Mouse (Mus musculus): ENCODE results near the gene Cpz. TPM values are rescaled to one million over a fixed set of nuclear protein-coding genes. Genes with fewer than 3 reads are reported as not detected.

The Cpz gene
- polyA plus RNA-seq, 1 experiment from 2014 or later = 10.5 TPM

DNA sequence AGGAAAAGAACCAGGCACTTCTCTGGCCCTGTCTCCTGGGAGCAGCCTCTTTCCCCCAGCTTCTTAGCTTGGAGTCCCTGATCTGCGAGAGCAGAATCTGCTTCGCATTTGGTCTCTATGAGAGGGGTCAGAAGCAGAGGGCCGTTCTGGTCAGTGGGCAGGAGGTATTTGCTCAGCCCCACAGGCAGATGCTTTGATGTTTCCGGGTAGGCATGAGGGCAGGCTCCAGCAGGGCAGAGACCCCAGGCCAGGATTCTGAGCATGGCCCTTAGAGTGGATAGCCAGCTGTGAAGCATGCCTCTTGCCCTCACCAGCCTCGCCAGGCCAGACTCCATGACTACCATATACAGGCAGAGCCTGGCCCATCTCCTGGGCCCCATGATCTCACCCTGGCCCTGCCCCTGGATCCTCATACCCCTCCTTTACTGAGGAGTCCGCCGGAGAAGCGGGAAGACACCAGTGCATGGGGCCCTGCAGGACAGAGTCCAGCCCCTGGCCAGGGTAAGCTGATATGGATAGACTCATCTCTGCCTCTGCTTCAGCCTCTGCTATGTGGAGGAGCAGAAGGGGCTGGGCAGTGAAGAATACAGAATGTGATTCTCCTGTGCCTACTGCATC lies 30.6 kb downstream of the Cpz start:
- ATAC-seq (ENCODE audit: low FRiP score, low TSS enrichment) = no peak

DNA sequence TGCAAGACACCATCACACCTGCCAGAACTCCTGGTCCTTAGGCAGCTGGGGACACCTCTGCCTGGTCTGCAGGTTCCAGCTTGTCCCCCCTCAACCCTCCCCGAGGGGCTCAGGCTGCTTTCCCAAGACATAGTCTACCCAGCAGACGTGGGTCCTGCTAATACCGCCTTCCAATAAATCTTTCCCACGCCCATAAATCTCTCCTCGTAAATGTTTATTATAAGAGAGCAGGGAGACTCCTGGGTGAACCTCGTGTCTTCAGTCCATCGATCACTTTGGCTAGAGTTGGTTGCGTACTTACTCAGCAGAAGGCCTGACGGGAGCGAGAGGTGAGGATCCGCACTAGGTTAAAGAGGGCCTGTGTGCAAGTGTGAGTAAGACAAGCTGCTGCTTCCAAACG lies 31.7 kb downstream of the Cpz start:
- WGBS = 39% methylated on average over 12 of the region's 12 CpGs
- H3K4me2 ChIP-seq (replicated peaks; ENCODE audit: low read depth) = no peak overlapping the region
- no peaks in the 10 kb centered on the region for H3K36me3 ChIP-seq (ENCODE audit: control insufficient read depth, insufficient read depth, low read length)
- H3K27me3 ChIP-seq (ENCODE audit: control insufficient read depth, insufficient read depth, low read length) = no peaks in the 10 kb centered on the region
- H3K9ac ChIP-seq (ENCODE audit: low read length) = no peak overlapping the region
- H3K4me3 ChIP-seq (ENCODE audit: low read depth, low read length) = no peak overlapping the region
- no peaks in the 10 kb centered on the region for H3K4me1 ChIP-seq (replicated peaks; ENCODE audit: control insufficient read depth, insufficient read depth)
- ATAC-seq (ENCODE audit: low FRiP score, low TSS enrichment) = no peak
- H3K27ac ChIP-seq (replicated peaks) = no peak overlapping the region
- H3K9me3 ChIP-seq (ENCODE audit: control insufficient read depth, low read length) = no peaks in the 10 kb centered on the region
- no peak for DNase-seq (ENCODE audit: low spot score)
- TF ChIP-seq EP300 (optimal IDR thresholded peaks at IDR 0.05) (no peak), CTCF (IDR thresholded peaks at IDR 0.05; ENCODE audit: low read depth) (no peak)

More for the DNA sequence above, 30.6 kb downstream of the Cpz start:
- no peak for DNase-seq (ENCODE audit: low spot score)
- no peaks in the 10 kb centered on the region for H3K27me3 ChIP-seq (ENCODE audit: control insufficient read depth, insufficient read depth, low read length)
- H3K9ac ChIP-seq (ENCODE audit: low read length) = no peak overlapping the region
- H3K4me2 ChIP-seq (replicated peaks; ENCODE audit: low read depth) = no peak overlapping the region
- no peaks in the 10 kb centered on the region for H3K36me3 ChIP-seq (ENCODE audit: control insufficient read depth, insufficient read depth, low read length)
- no peaks in the 10 kb centered on the region for H3K4me1 ChIP-seq (replicated peaks; ENCODE audit: control insufficient read depth, insufficient read depth)
- no peak overlapping the region for H3K4me3 ChIP-seq (ENCODE audit: low read depth, low read length)
- 40% methylated on average over 8 of the region's 8 CpGs for WGBS
- no peak overlapping the region for H3K27ac ChIP-seq (replicated peaks)
- TF ChIP-seq CTCF (IDR thresholded peaks at IDR 0.05; ENCODE audit: low read depth) = no peak
- TF ChIP-seq EP300 (optimal IDR thresholded peaks at IDR 0.05) = no peak
- H3K9me3 ChIP-seq (ENCODE audit: control insufficient read depth, low read length) = no peaks in the 10 kb centered on the region

DNA sequence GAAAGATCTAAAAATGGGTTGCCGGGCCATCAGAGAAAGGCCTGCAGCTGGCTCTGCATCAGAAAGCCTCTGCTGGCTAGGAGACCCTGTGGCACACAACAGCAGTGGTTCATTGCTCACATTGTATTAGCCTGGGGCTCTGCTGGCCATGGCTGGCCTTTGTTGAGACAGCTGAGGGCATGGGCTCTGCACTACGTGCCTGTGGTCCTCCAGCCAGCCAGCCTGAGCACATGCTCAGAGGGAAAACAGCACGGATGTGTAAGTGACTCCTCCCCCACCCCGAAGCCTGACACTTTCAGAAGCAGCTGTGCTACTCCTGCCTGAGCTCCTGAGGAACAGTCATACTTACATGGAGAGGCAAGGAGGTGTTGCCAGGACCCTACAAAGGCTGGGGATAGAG lies 46.0 kb downstream of the Cpz start:
- no peaks in the 10 kb centered on the region for H3K27me3 ChIP-seq (ENCODE audit: control insufficient read depth, insufficient read depth, low read length)
- ATAC-seq (ENCODE audit: low FRiP score, low TSS enrichment) (no peak; the same call in 1 of the 2 replicates), DNase-seq (ENCODE audit: low spot score) (no peak)
- no peak overlapping the region for H3K27ac ChIP-seq (replicated peaks)
- WGBS = 30% methylated on average over 4 of the region's 4 CpGs
- TF ChIP-seq CTCF (IDR thresholded peaks at IDR 0.05; ENCODE audit: low read depth) (no peak), EP300 (optimal IDR thresholded peaks at IDR 0.05) (no peak)
- H3K36me3 ChIP-seq (ENCODE audit: control insufficient read depth, insufficient read depth, low read length) = no peaks in the 10 kb centered on the region
- no peak overlapping the region for H3K9ac ChIP-seq (ENCODE audit: low read length)
- no peak overlapping the region for H3K4me2 ChIP-seq (replicated peaks; ENCODE audit: low read depth)
- H3K4me1 ChIP-seq (replicated peaks; ENCODE audit: control insufficient read depth, insufficient read depth) = no peaks in the 10 kb centered on the region
- H3K4me3 ChIP-seq (ENCODE audit: low read depth, low read length) = no peak overlapping the region
- H3K9me3 ChIP-seq (ENCODE audit: control insufficient read depth, low read length) = no peaks in the 10 kb centered on the region

DNA sequence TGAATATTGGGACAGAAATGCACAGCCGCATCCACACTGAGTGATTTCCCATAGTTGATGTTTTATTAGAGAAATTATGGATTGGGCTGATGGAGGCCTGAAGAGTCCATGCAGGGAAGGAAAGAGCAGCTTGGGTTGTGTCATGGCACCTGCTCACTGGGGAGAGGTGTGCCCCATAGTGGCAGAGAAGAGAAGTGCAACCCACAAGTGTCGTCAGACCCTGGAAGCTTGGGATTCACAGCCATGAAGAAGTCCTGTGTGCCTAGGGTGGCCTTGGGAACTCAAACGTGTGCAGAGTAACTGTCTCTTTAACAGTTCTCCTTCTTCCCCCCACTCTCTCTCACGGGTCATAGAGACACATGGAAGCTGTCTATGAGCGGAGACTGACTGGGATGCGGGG lies 50.3 kb downstream of the Cpz start:
- Histone ChIP-seq H3K4me1 (replicated peaks; ENCODE audit: control insufficient read depth, insufficient read depth) (no peaks in the 10 kb centered on the region), H3K36me3 (ENCODE audit: control insufficient read depth, insufficient read depth, low read length) (no peaks in the 10 kb centered on the region), H3K27ac (replicated peaks) (no peak overlapping the region), H3K9me3 (ENCODE audit: control insufficient read depth, low read length) (no peaks in the 10 kb centered on the region), H3K4me2 (replicated peaks; ENCODE audit: low read depth) (no peak overlapping the region), H3K9ac (ENCODE audit: low read length) (no peak overlapping the region), H3K27me3 (ENCODE audit: control insufficient read depth, insufficient read depth, low read length) (no peaks in the 10 kb centered on the region), H3K4me3 (ENCODE audit: low read depth, low read length) (no peak overlapping the region)
- 39% methylated on average over 6 of the region's 6 CpGs for WGBS
- no peak for ATAC-seq (ENCODE audit: low FRiP score, low TSS enrichment)
- peak; percentile 65 for TF ChIP-seq CTCF (IDR thresholded peaks at IDR 0.05; ENCODE audit: low read depth)
- no peak for TF ChIP-seq EP300 (optimal IDR thresholded peaks at IDR 0.05)
- no peak for DNase-seq (ENCODE audit: low spot score)

DNA sequence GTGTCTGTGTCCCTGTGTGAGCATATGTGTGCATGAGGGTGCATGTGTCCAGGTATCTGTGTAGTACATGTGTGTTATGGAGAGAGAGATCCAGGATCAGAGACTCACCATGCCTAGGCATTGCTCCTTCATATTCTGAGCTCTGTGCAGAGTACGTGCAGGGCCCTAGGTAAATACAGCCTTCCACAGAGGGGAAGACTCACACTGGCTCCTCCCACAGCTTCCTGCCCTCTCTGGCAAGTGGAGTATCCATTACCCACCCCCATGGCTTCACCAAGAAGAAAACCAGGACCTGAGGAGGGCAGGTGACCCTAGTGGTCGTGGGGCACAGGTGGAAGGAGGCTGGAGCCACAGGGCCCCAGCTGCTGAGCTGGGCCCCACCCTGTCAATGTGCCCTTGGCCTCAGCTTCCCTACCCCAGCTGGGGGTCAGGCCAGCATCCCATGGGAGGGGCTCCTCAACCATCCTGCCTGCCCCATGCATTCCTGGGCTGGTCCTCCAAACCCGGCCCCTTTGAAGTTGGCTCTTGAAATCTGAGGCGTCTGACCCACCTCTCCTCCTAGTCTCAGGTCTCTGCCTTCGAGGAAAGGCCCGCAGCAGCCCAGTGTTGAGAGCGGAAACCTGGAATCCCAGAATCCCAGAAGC lies 54.5 kb downstream of the Cpz start:
- ATAC-seq (ENCODE audit: low FRiP score, low TSS enrichment) = no peak

DNA sequence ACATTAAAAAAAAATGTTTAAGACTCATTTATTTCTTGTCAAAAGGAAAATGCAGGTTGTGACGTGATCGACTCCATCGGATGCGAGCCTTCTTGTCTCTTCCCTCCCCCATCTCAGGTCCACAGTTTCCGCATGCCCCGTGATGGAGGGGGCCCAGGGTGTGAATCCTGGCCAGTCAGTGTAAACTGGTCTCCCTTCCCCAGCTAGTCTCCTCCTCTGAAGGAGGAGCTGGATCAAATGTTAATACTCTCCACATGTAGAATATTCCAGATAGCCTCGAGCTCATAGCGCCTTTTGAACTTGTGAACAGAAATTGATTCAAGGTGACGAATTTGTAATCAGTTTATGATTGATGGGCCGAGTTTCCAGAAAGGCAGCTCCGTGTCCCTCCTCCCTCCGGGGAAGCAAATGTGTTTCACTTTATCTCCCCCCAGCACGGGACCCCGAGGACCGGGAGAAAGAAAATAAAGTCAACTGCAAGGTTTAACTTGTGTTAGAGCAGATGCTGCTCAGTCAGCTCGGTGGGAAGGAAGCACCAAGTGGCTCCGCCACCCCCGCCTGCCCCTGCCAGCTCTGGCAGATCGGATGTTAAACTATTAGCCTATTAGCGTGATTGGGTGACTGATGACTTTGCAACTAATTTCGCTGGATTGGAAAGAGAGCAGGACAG lies 59.4 kb downstream of the Cpz start:
- DNase-seq (ENCODE audit: low spot score) = no peak
- Histone ChIP-seq H3K4me2 (replicated peaks; ENCODE audit: low read depth) (no peak overlapping the region), H3K27ac (replicated peaks) (no peak overlapping the region), H3K9ac (ENCODE audit: low read length) (no peak overlapping the region), H3K27me3 (ENCODE audit: control insufficient read depth, insufficient read depth, low read length) (no peaks in the 10 kb centered on the region), H3K9me3 (ENCODE audit: control insufficient read depth, low read length) (no peaks in the 10 kb centered on the region), H3K4me1 (replicated peaks; ENCODE audit: control insufficient read depth, insufficient read depth) (no peaks in the 10 kb centered on the region), H3K36me3 (ENCODE audit: control insufficient read depth, insufficient read depth, low read length) (no peaks in the 10 kb centered on the region), H3K4me3 (ENCODE audit: low read depth, low read length) (no peak overlapping the region)
- 25% methylated on average over 21 of the region's 21 CpGs for WGBS
- TF ChIP-seq EP300 (optimal IDR thresholded peaks at IDR 0.05) = no peak
- no peak for TF ChIP-seq CTCF (IDR thresholded peaks at IDR 0.05; ENCODE audit: low read depth)
- no peak for ATAC-seq (ENCODE audit: low FRiP score, low TSS enrichment)

More for the DNA sequence above, 54.5 kb downstream of the Cpz start:
- 8% methylated on average over 7 of the region's 7 CpGs for WGBS
- no peak for TF ChIP-seq CTCF (IDR thresholded peaks at IDR 0.05; ENCODE audit: low read depth)
- no peak for TF ChIP-seq EP300 (optimal IDR thresholded peaks at IDR 0.05)
- H3K27me3 ChIP-seq (ENCODE audit: control insufficient read depth, insufficient read depth, low read length) = no peaks in the 10 kb centered on the region
- H3K36me3 ChIP-seq (ENCODE audit: control insufficient read depth, insufficient read depth, low read length) = no peaks in the 10 kb centered on the region
- H3K4me1 ChIP-seq (replicated peaks; ENCODE audit: control insufficient read depth, insufficient read depth) = no peaks in the 10 kb centered on the region
- H3K9ac ChIP-seq (ENCODE audit: low read length) = no peak overlapping the region
- H3K4me3 ChIP-seq (ENCODE audit: low read depth, low read length) = no peak overlapping the region
- DNase-seq (ENCODE audit: low spot score) = no peak
- no peak overlapping the region for H3K27ac ChIP-seq (replicated peaks)
- H3K9me3 ChIP-seq (ENCODE audit: control insufficient read depth, low read length) = no peaks in the 10 kb centered on the region
- H3K4me2 ChIP-seq (replicated peaks; ENCODE audit: low read depth) = no peak overlapping the region
